Mouse (Mus musculus) urinary bladder, postnatal 25 days (tissue): ENCODE measurements at regions not wholly inside any gene's neighbourhood (a gene's known extent, or its start where the extent isn't known, plus 50 kb on each side); places are given as distances from the start of the nearest gene placed in this dataset.
"Not testable (repeated sequence)": the region's sequence is repeated elsewhere in the genome, so short reads cannot be mapped to it uniquely, and the experiment has no call there.

Experiments used
- DNase-seq: peaks from one replicate; pipeline ENCODE4 v3.0.0; 2022; ENCODE audit warnings: low spot score

DNA sequence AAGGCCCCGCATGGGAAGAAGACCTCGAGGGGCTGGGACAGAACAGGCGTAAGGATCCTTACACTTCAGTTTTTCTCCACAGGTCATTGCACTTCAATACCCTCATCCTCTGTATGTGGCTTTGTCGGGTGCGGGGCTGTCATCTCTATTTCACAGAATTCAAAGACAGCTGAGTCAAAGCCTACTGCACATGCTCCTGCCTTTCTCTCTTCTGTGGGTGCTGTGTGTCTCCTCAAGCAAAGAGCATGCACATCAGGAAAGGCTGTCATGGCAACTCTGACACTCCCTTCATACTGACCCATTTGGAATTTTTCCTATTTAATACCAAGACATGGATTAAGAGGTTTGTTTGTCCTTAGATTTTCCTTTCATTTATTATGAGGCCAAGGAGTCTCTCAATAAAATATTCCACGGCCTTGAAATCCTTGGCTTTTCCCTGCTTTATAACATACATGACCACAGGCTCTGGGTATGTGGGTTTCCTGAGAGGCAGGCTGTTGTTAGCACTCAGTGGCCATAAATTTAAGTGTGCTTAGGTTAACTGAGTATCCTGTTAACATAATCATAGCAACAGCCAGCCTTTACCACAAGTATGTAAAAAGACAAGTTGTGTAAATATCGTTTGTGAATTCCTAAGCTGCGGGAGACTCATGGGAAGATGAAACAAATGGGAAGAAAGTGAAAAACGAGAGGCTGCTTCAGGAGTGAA lies 574.5 kb downstream of the Dcdc2c start:
- no peak for DNase-seq

DNA sequence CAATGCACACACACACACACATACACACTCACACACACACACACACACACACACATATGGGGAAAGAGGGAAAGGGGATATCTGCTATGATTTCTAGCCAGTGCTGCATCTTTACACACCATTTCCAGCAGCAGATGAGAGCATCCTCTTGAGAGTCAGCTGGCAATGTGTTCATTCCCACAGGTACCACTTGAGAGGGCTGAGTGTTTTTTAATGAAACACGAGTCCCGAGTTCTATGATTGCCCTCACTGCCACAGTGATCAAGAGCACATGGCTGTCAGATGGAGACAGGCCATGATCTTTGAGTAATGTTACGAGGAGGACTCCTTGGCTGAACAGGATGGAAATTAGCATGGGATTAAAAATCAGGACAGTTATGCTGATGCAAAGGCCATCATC lies 589.3 kb downstream of the Dcdc2c start:
- no peak for DNase-seq

DNA sequence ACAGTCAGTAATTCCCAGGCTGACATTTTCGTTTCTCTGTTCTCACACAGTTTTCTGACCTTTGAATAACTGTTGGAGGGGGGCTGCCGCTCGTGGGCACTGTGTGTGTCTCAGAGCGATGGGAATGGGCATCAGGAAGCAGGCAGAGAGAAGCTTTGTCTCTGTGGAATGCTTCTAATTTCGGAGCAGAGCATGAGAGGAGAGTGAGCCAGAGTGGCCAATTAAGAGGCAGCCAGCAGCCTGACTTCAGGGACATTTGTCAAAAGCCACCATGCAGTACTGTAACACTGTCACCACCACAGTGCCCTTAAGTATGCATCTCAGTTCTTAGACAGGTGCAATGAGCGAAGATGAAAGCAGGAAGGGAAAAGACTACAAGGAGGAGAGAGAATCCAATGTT lies 592.1 kb downstream of the Dcdc2c start:
- no peak for DNase-seq

DNA sequence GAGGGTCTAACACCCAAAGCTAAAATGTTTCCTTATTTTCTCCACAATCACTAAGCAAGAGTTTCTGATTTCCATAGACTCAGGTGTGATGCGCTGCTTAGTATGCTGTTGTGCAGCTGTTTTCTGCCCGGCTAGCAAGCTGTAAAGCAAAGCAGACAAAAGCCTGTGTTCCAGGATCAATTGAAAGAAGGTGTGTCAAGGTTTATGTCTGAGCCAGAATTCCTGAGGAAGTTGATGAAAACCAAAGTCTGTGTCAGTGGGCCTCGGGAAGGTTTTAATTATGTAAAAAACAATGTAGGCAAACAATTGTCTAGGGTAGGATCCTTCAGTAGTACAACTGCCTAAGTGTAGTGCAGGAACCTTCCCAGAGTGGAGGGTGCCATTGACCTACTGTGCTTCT lies 604.6 kb downstream of the Dcdc2c start:
- DNase-seq = no peak

DNA sequence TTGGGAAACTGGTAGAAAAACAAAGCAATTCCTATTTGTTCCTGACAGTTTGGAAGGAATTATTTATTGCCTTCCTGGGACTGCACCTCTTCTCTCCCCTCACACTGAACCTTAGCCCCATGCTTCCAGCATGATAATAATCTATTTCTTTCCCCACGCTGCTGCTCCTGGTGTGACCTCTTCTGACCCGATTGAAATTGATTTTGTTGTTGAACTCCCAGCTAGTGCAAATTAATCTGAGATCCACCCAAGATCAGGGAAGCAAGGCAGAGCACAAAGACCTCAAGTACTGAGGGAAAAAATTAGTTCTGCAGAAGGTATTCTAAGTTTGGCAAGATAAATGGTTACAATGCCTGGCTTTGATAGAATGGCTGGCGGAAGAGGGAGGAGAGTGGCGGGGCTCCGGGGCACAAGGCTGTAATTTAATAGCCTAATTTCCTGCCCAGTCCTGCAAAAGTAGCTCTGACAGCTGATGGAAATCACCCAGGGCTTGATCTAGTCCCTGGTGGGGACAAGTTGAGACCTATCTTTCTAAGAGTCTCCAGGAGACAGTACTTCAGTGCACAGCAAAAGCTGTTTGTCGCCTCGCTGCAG lies 604.6 kb upstream of the Sox11 start:
- DNase-seq = no peak

DNA sequence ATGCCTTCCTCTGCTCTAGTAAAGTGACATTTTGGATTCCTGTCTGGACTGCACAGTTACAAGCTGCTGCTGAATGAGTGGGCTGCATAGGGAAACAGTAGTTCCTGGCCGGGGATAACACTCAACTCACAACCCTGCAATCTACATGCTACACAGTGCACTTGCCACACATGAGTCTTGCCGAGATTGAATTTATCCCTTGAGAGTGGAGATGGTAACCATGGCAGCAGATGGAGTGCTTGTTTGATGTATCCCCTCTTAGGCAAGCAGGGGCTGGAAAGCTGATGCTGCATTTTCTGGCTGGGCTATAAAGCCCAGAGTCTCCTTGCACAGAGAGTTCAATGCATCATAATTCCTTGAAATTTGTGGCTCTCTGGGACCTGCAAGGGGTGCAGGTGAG lies 603.0 kb upstream of the Sox11 start:
- DNase-seq = no peak

DNA sequence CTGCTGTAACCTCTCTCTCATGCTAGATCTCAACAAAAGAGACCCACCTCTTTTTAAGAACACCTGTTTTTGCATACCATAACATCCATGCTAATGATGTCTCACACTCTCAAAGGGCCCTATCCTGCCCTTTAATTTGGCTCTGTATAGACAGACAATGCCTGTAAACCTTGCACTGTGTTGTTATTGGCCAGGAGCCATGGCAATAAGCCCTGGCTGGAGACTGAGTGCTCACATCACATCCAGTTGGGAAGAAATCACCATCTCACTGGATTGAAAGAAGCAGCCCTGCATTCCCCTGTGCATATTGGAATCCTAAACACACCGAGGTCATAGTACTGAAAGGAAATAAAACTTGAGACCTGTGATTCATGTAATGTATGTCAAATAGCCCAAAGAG lies 598.7 kb upstream of the Sox11 start:
- DNase-seq = no peak

DNA sequence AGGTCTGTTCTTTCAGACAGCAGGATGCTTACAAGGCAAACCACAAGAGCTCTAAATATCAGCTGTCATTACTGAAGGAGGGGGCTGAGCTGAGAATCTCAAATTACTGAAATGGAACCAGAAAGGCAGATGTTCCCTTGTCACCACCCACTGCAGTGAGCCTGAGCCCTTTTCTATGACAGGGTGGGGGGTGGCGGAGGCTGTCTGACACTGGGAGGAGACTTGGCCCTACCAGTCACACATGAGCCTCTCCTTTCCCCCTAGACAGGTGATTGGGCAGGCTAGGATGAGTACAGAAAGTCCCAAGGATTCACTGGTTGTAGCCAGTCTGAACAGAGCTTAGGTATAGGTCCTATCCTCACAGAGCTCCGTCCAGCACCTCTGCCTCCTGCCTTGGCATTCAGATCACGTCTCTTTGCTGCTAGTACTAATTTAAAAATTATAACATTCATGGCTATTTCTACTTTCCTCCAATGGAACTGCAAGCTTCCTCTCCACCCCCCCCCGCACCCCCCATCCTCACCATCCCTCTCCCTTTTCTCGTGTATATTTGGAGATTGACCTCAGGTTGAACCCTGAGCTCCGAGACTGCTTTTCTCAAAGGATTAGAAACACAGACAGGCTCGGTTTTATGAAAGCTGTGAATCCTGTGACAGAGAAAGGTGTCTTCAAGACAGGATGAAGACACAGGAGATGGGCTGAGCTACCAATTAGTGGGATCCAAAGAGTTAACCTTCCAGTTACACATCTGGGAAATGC lies 590.2 kb upstream of the Sox11 start:
- no peak for DNase-seq

DNA sequence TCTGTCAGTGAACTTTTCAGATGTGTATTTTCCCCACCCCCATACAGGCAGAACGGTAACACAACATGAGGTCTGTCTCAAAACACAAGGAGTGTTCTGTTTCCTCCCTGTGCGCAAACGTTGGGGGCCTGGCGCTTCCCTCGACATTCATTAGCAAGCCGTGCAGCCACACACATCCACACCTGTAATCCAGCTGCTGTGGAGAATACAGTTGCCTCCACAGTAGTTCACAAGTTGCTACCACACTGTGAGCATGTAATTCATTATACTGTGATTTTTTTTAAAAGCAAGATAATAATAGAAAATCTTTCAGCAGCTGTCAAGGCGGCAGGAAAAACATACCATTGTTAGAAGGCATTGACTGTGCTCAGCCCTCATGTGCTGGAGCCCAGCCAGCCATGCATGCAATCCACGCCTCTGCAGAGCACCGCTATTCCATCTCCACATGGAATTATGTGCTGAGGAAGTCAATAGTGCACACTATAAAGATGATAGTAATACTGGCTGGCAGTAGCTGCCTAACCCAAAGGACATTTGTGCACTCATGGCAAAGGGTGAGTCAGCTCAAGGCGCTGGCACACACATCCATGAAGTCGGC lies 586.1 kb upstream of the Sox11 start:
- no peak for DNase-seq

DNA sequence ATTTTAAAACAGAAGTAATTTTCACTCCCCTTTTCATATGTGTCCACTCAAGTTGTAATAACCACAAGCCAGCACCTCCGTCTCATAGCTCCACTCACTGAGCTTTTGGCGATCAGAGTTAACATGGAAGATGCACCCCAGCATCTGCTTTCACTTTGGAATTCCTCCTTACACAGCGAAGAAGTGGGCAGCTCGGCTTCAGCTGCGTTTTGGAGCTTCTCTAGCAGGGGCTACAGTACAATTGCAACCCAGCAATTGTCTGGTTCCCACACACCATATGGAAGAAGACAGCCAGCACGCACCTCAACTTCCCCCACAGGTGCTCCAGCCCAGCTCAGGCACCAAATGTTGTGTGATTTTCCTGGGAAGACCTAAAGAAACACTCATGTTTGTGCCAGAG lies 584.4 kb upstream of the Sox11 start:
- no peak for DNase-seq

DNA sequence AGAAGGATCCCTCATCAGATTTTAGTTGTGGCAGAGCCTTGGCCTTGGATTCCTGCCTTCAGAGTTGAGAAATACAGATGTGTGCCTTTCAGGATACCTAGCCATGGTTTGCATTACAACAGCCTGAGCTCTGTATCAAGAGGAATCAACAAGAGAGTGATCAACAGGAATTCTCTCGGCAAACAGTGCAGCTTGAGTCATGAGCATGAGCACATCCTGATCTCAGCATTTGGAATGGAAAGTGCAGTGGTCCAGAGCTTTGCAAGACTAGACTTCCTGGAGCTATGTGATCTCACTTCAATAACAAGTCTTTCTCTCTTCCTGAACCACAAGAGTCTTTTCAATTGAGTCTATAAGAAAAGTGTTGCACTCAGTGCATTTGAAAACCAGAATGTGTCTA lies 578.2 kb upstream of the Sox11 start:
- DNase-seq = no peak

DNA sequence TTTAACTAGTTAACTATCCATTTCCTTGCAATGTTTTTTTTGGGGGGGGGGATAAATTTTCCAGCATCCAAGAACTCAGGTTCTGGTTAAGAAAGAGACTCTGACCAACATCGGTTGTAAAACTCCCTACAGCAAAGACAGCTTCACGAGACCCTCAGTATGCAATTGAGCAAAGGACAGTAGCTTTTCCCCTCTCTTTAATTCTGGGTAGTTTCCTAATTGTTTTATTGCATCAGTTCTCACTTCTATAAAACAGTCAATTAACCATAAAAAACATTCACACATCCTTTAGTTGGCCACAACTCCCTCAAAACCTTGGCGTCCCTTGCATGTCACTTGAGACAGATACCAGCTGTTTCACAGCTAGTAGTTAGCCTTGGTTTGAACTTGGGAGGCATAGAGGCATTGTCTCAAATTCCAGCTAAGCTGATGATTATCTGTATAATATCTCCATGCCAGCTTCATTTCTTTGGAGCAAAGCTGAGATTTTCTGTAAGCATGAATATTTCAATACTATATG lies 574.1 kb upstream of the Sox11 start:
- no peak for DNase-seq

DNA sequence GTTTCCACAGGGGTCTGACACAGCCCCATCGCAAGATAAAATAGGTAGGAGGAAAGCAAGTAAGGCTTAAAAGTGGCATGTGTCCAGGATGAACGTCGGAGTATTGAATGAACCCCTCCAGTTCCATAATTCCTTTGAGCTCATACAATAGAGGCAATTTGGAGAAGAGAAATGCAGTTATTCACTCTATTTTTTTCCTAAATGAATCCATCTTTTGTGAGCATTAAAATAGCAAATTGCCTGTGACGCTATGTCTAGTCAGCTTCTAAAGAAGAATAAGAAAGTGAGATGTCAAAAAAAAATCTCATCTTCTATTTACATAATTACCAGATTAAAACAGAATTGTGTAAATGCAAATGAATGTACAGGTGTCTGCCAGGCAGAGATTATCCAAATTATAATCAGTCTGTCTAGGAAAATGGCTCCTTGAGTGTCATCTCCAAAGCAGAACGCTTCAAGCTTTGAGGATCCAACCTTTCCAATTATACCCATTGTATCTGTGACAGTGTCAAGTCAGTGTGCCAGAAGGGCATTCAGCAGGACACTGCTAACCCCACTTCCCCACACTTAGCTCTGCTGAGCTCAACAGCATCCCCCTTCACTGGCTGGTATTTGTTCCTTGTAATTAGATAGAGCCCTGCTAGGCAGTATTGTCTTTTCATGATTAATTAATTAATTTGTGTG lies 567.2 kb upstream of the Sox11 start:
- DNase-seq = no peak

DNA sequence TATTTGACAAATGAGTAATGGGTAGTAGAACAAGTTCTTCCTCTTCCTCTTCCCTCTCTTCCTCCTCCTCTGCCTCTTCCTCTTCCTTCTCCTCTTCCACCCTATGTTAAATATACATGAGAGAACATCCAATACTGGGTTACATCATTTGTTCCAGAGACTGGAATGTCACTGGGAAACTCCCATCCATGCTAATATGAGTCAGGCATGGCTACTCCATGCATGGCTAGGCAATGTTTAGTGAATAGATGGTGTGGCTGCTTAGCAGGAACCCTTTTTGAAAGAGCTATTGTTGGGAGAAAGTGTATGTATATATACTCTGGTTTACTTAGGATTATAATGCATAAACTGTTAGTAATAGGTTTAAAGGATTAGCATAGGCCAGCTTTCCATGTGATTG lies 554.3 kb upstream of the Sox11 start:
- not testable (repeated sequence) for DNase-seq

DNA sequence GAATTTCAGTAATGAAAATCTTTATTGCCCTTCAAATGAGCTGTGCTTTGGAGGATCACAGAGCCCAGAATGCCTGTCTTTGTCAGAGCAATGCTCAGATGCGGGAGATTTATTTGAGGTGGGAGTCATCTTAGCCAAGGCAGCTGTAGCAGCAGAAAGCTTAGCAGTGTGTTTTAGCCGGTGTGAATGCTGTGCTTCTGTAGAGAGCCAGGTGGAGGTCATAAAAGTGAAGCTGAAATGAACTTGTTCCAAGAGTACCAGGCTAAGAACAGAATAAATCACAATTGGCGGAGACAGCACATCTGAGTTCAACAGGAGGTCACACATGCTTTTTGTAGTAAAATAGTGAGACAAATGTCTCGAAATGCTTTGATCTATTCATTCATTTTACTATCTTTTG lies 539.3 kb upstream of the Sox11 start:
- DNase-seq = no peak

DNA sequence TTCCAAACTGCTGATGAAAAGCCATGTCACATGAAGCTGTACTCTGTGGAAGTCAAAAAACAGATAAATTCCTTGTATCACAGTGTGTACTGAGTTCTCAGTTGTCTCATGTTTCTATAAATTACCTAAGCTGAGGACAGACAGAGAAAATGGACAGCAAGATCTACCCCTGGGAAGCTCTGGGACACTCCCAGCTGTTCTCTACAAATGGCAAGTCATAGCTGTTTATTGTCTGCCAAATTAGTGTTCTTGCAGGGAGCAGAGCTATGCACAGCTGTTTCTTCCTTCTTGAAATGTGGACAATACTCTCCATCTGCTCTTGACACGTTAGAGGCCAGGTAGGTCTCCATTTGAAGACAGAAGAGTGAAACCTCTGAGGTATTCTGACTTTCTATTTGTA lies 524.0 kb upstream of the Sox11 start:
- no peak for DNase-seq

DNA sequence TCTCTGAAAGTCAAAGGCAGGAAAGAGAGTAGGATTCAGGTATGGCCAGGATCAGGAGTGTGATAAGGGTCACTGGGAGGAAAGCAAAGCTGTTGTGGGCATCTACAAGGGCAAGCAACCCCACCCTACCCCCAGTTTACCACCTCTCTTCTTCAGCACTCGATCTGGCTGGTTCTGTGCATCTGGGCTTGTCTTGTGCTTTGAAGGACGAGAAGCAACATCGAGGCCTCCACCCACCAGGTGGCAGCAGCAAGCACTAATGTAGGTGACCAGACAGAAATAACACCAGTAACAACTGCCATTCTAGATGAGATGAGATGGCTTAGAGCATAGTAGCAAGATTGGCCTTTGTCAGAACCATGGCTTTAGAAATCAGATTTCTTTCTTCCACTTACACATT lies 507.2 kb upstream of the Sox11 start:
- no peak for DNase-seq

DNA sequence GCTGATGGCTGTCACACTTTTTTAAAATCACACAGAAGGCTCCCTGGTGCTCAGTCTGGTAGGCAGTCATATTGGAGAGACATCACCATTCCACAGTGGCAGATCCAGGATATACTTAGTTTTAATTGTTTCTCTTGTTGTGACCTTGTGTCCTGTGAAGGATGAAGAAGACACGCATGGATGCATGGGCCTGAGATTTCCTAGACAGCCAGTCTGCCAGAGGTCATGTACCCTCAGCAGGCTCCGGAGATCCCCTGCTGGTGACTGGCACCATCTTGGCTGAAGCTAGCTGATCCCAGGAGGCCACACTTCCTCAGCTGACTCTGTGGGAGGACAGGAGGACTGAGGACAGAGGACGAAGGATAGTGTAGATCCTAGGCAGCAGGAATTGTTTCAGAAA lies 506.7 kb upstream of the Sox11 start:
- DNase-seq = no peak

DNA sequence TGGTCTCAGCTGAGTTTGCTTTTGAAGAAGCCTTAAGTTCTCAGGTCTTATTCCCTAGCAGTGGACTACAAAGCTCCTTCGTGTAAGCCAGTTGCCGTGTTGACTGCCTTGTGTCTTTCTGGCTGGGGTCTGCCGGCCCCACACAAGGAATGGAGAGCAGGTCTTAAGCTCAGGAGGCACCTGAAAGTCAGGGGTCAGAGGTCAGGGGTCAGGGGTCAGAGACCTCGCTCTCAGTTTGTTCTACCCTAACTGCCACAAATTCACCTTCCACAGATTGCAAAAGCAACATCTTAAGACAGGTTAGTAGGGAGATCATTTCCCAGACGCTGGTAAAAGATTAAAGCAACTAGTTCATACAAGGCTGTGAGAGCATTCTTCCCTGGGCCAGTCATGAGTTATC lies 505.8 kb upstream of the Sox11 start:
- DNase-seq = no peak

DNA sequence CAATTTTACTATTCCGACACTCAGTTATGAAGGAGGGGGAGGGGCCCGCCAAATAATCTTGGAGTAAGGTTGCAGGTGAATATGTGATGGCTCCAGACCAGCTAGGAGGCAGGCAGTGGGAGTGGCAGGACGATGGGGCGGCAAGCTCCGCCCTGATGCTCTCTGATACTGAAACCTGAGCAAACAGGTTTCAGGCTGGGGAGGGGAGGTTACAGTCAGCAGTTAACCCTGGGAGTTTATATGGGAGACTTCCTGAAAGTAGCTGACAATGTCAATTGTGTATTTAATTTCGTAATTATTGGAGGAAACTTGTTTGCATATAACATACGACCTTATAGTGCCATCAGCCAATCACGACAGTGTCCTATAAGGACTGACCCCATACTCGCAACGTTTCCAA lies 505.0 kb upstream of the Sox11 start:
- DNase-seq = no peak

DNA sequence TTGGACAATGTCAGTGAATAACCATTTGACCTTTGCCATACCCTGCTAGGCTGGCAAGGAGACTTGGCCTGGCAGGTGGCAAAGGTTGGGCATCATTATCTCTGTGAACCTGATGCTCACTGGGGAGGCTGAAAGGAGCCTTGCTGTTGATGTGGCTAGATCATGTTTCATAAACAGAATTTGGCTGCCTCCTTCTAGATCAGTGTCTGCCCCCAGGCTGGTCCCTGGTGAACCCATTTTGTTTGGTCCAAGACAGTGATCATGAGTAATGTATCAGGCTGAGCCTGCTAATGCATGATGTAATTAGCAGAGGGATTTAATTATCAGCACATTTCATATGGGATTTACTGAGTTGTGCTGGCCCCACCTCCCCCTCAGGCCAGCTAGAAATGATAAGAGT lies 502.6 kb upstream of the Sox11 start:
- DNase-seq = no peak

DNA sequence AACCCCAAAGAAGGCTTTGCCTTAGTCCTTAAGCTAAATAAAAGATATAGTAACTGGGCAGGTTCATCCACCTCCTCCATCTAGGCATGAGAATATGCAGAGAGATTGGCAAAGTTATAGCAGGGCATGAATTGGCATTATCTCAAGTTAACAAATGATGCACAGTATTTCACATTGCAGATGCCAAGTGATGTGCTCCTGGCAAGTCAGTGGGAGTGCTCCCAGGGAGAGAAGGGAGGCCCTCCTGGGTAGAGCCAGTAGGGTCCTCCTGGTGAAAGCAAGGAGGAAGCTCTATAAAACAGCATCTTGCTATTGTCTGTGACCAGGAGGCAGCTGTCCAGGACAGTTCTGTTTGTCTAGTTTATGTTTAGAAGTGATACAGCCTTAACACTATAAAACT lies 496.6 kb upstream of the Sox11 start:
- DNase-seq = no peak
